Mouse (Mus musculus) megakaryocyte, adult 5-6 weeks (primary cell): ENCODE results near the gene Agtpbp1. TPM values are rescaled to one million over a fixed set of nuclear protein-coding genes. Genes with fewer than 3 reads are reported as not detected.

ENCODE experiments used
- ATAC-seq: 2 replicates; pipeline ENCODE4 v1.8.0; 2016; ENCODE audit warnings: mild to moderate bottlenecking, inconsistent platforms; ENCODE audit not compliant: poor library complexity, severe bottlenecking
- total RNA-seq, 2 experiments: library from RNA; stranded (forward) in 1 of 2; stranded (reverse) in 1 of 2; fragments of 153-499, 151-499 nt in 1 of 2; fragments of 221-1000, 200-1000 nt in 1 of 2; gene quantifications; 2 replicates each; pipeline versions ENCODE4 v1.2.3 to v1.2.4; 2015 to 2017

Agtpbp1 gene
- total RNA-seq, 2 experiments from 2014 or later = 71.4 to 73.0 TPM

DNA sequence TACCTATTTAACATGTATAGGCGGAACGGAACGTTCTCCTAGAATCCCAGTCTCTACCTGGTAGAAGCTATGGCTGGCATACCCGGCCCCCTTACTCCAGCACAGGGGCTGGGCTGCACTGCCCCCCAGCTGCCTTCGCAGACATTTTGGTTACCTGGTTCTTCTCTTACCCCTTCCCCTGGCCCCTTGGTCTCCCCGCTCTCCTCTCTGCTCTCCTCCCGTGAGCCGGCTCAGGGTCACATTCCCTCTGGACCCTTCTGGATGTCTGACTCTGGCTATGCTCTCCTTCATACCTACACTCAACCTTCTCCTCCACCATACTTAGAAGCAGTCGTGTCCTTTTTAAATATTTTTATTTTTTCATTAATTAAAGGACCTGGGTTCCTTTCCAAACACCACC, 546 bp downstream of the Agtpbp1 start:
- peak; percentile 11; the same call in 1 of the 2 replicates for ATAC-seq

GRCm38 (mm10) chr13:59580954-59581353, 4.1 kb downstream of the Agtpbp1 start:
- ATAC-seq = no peak

GRCm38 (mm10) chr13:59572549-59572948, 12.5 kb downstream of the Agtpbp1 start:
- ATAC-seq = no peak

DNA sequence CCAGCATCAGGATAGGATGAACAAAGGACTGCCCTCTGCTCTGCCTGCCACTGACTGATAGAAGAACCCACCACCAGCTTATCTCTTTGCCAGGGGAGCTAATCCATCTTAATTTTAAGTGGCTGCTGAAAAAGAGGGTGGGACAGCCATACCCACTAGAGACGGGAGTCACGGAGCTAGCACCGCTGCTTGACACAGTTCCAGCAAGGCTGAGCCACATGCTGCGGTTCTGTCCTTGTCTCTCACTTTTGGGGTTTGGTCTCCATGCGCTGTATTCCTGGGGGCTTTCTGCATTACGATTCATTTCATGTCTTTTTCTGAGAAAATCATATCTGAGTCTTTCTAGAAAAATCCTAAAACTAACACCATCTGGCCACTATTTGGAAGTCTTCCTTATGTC, 13.9 kb downstream of the Agtpbp1 start:
- ATAC-seq = no peak

DNA sequence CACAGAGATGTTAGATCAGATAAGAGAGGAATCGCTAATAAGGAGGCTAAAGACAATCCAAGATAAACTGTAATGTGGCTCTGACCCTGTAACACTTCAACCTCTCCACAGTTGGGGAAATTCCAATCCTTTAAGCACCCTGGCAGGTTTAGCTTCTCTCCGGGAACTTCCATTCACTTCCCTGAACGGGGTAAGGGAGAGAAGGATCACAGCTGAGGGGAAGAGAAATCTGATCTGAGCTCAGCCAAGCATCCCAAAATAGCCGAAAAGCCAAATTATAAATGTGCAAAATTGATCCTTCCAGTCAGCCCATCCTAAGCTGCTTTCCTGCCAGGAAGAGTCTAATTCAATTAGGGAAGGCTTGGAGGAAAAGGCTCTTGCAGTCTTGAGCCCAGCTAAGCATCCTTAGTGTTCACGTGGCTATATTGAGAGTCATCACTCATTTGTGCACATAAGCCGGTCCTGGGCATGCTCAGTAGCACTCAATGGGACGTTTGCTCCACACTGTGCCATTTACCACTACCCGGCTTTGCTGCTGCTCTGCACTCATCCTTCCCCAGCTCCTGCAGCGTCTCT, 19.0 kb downstream of the Agtpbp1 start:
- no peak for ATAC-seq

DNA sequence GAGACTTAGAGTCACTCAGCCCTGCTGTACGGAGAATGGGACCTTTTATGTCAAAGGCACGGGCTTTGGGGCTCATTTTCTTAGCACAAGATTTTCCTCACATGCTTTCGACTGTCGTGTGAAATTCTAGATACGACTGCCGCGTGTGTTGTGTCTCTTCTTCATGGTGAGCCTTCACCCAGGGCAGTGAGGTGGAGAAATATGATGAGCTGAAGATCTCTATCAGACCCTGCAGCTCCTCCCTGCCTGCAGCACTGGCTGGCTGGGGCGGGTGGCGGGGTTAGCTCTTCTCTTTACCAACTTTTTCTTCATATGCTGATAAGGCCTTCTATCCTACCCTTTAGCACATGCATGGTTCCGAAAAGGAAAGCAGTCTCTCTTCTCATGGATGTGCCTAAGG, 20.1 kb downstream of the Agtpbp1 start:
- ATAC-seq = no peak

- no peak for ATAC-seq
Measured at GRCm38 (mm10) chr13:59564505-59564904, 20.5 kb downstream of the Agtpbp1 start.

DNA sequence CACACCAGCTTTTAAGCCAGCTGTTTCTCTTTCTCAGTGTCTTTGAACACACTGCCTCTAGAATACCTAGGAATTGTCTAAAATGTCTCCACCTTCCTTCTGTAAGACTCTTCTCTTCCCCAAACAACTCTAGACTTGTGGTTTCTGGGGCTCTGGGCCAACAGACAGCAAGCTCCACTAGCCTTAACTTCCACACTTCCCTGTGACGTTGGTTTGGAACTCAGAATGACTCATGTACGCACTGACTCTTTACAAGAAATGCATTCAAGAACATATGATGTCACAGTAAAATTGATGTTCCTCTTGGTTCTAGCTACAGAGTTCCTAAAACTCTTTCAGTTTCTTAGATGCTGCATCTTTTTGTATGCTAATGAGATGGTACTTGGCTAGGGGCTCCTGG, 22.6 kb downstream of the Agtpbp1 start:
- peak; percentile 75 for ATAC-seq

DNA sequence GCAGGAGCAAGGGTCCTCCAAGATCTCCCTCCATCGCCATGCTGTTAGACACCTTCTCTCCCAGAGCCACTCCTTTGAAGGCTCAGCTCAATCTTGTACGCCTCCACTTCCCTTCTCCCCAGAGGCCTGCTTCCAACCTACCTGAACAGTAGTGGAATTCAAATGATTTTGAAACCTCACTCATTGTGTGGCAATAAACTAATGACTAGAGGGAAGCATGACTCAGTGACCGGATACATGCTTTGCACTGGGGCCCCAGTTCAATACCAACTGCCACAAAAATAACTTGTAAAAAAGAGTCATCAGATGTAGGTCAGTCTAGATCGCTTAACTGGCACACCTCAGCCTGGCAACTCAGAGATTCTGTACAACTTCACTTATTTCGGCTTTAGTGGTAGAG, 26.3 kb downstream of the Agtpbp1 start:
- ATAC-seq = peak; percentile 47

DNA sequence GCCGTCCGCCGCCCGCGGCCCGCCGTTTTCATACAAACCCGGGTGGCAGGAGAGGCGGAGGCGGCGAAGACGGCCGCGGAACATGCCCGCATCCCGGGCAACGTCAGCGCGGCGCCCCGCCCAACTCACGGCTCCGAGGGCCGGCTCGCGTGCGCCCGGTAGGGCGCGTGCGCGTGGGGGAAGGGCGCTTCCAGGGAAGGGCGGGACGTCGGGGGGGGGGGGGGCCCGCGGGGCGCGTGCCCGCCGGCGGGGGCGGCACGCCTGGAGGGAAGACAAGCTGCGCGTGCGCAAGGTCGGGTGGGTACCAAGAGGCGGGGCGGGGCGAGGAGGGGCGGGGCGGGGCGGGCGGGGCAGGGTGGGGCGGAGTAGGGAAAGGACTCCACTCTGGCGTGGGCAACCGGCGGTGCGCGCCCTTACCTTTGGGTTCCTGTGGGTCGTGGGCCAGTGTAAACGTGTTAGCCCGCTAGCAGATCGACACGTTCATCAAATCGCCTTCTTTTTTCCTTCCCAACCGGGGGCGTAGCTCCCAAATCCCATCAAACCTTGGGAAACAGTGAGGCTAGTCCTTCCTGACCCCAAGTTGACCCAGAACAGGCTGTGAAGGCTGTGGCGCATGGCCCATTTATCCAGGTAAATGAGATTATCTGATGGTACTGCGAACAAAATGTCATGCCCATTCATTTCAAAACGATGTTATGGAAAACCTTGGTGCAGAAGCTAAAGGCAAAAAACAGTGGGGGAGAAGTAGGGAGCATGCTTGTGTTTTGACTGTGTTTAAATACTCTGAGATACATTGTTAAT, 27.6 kb downstream of the Agtpbp1 start:
- ATAC-seq = peak; percentile 80

DNA sequence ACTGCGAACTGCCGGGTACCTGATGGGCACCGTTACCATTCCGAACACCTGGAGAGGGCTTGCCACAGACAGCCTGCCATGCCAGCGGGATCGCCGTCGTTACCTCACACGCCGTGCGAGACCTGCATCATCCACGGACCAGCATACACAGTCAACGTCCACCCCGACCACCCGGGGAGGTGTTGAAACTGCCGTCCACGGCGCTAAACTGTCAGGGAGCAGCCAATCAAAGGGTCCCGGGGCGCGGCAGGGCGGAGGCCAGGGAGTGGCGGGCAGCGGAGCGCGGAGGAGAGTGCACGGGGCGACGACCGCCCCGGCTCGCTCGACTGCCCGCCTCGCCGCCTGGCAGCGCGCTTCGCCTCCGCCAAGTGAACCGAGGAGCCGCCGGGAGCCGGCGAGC, 28.4 kb downstream of the Agtpbp1 start:
- peak; percentile 64 for ATAC-seq

- no peak for ATAC-seq
Measured at GRCm38 (mm10) chr13:59555613-59556192, 29.3 kb downstream of the Agtpbp1 start.

DNA sequence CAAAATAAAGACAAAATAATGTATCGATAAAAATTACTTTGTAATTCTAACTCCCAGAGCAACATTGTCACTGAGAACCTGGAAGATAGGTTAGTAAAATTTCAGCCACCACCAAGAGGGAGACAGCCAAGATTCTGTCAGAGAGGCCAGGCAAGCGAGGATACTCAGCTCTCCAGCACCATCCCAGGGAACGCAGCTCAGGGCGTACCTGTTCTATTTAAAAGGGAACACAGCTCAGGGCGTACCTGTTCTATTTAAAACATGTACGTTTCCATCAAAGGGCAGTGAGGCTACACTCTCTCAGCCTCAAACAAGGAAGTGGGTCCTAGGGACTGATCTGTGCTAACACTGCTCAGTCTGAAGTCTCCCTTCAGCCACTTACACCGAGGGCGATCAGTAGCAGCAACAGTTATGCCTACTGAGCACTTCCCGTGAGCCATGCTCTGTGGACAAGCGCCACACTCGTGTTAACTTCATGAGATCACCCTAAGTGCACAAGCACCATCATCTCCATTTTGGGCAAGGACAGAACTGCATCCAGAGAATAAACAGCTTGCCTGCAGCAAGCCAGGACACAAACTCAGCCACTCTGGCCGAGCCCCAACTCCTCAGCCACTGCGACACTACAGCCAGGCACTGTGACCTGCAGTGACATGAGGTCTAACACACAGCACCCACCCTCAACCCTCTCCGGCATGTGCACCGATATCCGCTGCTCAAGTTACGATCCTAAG, 30.1 kb downstream of the Agtpbp1 start:
- ATAC-seq = no peak

DNA sequence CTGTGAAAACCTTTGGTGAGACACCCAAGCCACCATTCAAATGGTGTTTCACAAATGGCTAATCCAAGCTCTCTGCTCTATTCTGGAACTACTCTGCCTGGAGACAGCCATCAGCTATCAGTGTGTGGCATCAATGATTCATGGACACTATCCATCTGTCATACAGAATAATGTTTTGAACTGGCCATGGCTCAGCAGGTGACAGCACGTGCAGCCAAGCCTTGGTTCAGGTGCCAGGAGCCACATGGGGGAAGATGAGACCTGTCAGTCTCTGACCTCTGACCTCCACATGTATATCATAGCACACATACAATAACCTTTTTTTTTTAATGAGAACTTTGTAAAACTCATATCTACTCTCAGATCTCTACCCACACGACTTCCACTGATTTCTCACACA, 32.3 kb downstream of the Agtpbp1 start:
- ATAC-seq = no peak

GRCm38 (mm10) chr13:59552286-59552685, 32.7 kb downstream of the Agtpbp1 start:
- ATAC-seq = no peak

DNA sequence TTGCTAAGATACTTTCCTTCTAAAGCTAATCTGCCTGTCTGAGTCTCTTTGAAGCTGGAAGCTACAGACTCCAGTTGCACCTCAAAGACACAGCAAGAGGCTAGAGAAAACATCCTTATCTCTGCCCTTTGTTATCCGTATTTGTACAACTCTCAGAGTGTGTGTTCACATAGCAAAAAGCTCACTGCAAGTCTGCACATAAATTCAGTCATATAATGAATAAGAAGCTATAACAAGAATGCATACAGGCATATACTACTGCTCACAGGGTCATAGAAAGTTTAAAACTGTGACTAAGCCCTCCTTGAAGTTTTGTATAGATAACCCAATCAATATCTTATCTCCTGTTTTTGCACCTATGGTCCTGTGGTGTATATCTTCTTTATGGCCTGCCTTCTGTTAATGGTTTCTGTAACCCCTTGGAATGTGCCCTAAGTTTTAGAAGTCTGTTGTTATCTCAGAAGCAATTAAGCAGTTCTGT, 35.7 kb downstream of the Agtpbp1 start:
- ATAC-seq = no peak

GRCm38 (mm10) chr13:59547716-59548115, 37.3 kb downstream of the Agtpbp1 start:
- no peak for ATAC-seq

DNA sequence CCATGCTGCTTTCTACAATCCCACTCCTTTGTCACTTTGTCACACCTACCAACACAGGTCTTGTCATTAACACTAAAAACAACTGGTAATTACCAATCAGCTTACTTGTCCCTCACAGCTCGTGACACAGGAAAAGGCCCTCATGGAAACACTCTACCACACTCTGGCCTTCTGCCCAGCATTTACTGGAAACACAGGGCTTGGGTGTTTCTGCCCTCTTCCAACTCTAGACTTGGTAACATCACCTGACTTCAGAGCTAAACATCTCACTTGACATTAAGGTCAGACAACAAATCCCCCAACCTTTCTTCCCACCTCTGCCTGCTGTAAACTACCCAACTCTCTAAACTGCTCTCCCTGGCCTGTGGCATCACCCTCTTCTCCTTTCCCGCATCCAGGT, 37.9 kb downstream of the Agtpbp1 start:
- ATAC-seq = no peak

GRCm38 (mm10) chr13:59542411-59542810, 42.6 kb downstream of the Agtpbp1 start:
- no peak for ATAC-seq

- no peak for ATAC-seq
Measured at GRCm38 (mm10) chr13:59540030-59540429, 45.0 kb downstream of the Agtpbp1 start.

- ATAC-seq = no peak
Measured at GRCm38 (mm10) chr13:59538661-59539060, 46.4 kb downstream of the Agtpbp1 start.
